Mouse (Mus musculus) cerebellum, postnatal 25 days (tissue): Measurements from ENCODE around the gene Ung.

ENCODE experiments used
- DNase-seq, 2 experiments: peaks; one replicate each; pipeline ENCODE4 v3.0.0; 2021; ENCODE audit warnings: mixed read lengths in 2 of 2

Gene Ung

GRCm38 (mm10) chr5:114131521-114131840, 1.3 kb downstream of the Ung start:
- peak in 1 of 2 experiments; percentile 72 for DNase-seq

- DNase-seq = no peak
Observed at GRCm38 (mm10) chr5:114132841-114133240, 2.7 kb downstream of the Ung start.

GRCm38 (mm10) chr5:114134091-114134534, 3.9 kb downstream of the Ung start:
- peak; percentile 57 to 74 for DNase-seq

DNA sequence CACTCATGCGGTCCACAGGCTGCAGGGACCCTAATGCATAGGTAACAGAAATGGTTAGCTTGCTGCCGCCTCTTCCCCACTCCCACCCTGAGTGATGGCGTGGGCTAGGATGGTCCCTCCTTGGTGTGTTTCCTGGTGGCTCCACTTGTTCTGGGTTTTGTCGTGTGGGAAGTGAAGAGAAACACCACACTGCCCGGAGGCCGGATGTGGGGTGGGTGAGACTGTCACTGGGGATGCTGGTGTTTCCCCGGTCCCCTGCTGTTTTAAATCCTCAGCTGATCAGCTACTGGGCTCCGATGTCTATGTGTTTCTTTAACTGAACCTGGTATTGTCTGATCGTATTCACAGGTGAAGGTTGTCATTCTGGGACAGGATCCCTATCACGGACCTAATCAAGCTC, 5.3 kb downstream of the Ung start:
- DNase-seq = no peak

DNA sequence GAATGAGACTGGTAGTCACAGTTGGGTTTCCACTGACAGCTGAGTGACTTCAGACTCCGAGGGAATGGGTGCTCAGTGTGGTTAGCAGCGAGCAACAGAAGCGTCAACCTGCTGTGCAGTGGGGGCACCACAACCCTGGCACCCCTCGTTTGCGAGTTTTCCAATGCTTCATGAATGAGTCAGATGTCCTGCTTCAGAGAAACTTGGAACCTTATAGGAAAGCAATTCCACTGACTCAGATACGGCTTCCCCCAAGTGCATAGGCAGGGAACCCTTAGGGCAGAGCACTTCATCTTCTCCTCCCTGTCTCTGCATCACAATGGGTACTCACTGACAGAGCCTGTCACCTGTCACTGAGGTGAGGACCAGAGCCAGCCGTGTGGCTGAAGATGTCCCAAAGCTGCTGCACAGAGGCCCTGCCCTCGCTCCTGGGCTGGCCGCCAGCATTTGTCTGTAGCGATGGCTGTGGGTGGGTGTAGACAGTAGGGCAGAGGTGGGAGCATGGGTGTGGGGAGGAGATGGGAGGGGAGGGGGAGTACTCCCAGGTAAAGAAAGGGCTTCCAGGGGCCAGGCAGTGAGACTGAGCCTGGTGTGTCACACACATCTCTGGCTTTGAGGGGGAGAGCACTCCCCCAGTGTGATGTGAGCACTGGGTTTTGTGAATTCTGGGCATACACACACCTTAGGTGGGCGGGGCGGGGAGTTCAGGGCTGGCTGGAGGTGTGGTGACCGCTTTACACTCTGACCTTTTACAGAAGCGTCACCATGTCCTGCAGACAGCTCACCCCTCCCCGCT, 7.5 kb downstream of the Ung start:
- no peak for DNase-seq

DNA sequence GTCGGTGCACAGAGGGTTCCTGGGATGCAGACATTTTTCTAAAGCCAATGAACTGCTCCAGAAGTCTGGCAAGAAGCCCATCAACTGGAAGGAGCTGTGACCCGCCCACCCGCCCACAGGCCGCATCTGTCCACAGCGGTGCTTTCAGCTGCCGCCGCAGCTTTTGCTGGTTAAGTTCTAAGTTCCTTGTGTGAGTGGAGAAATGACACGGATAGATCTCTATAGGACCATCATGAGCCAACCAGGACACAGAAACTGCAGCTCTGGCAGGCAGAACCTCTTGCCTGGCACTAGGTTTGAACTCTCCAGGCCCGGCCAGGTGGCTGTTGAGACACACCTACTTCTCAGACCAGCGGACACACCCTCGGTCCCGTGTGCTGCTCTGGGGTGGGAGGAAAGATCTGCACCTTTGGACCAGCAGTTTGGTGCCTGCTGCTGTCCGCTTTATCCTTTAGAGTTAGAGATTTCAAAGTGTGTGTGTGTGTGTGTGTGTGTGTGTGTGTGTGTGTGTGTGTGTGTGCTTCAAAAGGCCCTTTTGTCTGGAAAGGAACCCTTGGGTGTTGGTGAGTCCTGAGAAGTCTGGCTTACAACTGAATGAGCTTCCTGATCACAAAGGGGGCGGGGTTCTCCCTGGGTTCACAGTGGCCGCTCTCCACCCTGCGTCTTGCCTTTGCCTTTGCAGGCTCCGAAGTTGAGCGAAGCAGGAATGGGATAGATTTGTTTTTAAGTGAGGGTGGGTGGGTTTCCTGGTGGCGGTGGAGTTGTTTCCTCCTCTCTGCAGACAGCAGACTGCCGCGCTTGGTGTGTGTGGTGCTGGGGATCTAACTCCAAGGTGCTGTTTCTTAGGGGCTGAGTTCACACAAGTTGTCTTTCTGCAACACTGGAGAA, 8.3 kb downstream of the Ung start:
- no peak for DNase-seq

GRCm38 (mm10) chr5:114139175-114139574, 9.0 kb downstream of the Ung start:
- DNase-seq = peak; percentile 42 to 73

DNA sequence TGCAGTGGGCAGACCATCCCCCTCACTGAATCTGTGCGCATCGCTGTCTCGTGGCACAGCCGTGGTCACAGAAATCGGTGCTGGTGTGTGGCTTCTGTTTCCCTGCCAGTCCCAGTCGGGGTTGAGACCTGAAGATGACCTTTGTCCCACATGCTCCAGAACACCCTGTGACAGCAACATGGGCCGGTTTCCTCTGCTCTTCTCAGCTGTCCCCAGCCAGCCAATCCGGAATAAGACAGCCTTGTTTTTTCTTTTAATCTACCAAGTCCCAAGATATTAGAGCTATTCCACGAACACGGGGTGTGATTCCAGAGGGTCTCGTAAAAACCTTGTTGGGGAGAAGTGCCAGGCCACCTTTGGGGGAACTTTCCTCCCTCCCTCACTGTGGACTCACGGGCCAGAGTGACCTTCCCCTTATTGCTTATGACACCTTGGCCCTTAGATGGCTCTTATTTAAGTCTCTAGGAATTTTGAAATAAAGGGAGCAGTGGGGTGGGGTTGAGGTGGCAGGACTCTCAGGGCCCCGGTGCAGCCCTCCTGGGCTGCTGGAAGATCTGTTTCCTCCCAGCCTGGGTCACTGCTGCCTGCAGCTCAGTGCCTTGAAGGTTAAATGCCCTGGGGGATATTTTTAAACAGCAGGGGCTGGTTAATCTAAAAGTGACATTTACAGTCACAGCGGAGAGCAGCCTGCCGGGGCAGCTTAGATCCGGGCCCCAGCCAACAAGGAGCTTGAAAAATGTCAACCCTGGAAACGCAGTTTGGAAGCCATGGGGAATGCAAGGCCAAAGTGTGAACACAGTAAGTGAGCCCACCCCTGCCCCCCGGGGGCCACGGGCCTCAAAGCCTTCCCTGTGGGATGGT, 16.1 kb downstream of the Ung start, which contains the start of gene Acacb:
Acacb (plus strand) TSS at position 508 of the 861 bp plus-strand sequence.
- no peak for DNase-seq

- no peak for DNase-seq
Observed at GRCm38 (mm10) chr5:114147043-114147972, 17.1 kb downstream of the Ung start.

- no peak for DNase-seq
Observed at GRCm38 (mm10) chr5:114152359-114153092, 22.3 kb downstream of the Ung start.

GRCm38 (mm10) chr5:114153490-114153889, 23.3 kb downstream of the Ung start:
- DNase-seq = no peak

DNA sequence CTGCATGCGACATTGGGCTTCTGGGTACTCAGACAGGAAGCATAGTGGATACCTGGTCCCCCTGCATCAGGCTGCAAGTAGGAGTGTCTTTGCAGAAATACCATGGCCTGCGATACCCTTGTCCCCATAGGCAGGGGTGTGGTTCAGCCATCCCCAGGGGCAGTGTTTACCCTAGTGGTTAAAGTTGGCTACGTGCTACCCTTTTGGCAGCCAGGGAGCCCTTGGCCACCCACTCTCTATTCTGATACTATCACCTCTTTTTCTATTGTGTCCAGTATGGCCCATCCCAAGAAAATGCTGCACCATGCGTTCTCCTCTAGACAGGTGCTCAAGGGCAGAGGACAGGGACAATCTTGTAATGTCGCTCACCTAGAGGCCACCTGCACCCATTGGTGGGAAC, 24.6 kb downstream of the Ung start:
- no peak for DNase-seq

- no peak for DNase-seq
Observed at GRCm38 (mm10) chr5:114155168-114155933, 25.2 kb downstream of the Ung start.

DNA sequence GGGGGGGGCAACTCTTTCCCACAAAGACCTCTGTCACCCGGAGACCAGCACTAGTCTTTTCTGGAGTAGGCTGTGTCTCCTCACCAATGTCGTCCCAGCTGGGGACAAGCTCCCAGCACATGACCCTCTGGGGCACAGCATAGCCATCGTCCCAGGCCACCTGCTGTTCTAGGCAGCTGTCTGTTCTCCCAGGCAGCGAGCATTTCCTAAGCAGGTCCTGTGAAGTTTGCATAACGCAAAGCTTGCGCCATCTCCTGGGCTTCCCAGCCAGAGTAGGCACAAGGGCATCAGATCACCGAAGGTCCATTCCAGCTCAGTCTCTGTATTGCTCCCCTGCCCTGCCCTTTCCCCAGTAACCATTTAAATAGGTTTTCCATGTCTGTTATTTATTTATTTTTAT, 27.1 kb downstream of the Ung start:
- no peak for DNase-seq

- no peak for DNase-seq
Observed at GRCm38 (mm10) chr5:114161424-114161823, 31.2 kb downstream of the Ung start.

DNA sequence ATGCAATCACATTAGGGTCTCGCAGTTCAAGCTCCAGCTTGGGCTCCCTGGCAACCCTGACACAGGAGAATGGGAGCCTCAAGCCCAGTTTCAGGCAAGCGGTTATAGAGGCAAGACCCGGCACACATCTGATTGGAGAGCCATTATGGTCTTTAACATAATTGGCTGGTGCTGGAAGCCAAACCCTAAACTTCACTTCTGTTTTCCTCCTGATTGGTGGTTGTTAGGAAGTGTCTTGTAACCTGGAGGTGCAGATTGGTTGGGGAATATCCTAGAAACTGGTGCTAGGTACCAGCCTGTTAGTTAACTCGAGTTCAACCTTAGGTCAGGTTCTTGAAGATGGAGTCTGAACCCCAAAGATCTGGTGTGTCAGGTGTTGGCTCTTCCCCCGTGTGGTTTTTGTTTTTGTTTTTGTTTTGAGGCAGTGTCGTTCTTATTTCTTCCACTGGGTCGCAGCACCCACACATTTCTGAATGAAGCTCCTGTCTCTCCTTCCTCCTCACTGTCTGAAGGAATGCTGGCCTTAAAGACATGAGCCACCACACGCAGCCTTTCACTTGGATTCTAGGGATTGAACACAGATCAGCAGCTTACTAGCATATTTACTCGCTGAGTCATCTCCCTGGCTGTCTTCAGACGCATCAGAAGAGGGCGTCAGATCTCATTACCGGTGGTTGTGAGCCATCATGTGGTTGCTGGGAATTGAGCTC, 32.1 kb downstream of the Ung start:
- no peak for DNase-seq

GRCm38 (mm10) chr5:114163117-114163696, 33.0 kb downstream of the Ung start:
- DNase-seq = no peak

DNA sequence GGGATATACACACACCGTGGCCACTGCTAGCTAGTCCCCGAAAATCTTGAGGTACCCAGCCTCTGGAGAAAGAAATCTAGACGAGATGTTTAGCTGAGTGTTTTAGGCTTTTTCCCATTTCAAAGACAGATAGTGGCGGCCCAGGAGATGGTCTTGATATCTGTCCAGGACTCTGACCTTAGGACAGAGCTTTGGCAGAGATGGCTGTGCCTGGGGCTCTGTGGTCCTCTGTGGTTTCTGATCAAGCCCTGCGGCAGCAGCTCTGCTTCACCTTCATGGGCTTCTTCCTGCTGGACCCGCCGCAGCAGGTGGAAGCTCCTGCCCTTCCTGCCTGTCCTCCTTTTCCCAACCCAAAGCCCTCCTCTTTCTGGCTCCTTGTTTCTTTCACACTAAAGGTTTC, 40.2 kb downstream of the Ung start:
- DNase-seq = no peak

DNA sequence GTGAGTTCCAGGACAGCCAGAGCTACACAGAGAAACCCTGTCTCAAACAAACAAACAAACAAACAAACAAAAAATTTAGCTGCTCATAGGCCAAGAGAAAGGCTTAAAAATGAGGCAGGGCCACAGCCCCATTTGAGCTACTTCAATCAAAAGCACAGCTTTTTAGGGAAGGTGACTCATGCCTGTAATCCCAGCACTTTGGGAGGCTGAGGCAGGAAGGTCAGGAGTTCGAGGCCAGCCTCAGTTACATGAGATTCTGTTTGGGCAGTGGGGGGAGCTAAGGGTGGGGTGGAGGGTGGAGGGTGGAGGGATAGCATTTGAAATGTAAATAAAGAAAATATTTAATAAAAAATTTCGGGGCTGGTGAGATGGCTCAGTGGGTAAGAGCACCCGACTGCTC, 42.8 kb downstream of the Ung start:
- no peak for DNase-seq
